Mouse (Mus musculus): ENCODE data around the gene Abhd12.

DNA sequence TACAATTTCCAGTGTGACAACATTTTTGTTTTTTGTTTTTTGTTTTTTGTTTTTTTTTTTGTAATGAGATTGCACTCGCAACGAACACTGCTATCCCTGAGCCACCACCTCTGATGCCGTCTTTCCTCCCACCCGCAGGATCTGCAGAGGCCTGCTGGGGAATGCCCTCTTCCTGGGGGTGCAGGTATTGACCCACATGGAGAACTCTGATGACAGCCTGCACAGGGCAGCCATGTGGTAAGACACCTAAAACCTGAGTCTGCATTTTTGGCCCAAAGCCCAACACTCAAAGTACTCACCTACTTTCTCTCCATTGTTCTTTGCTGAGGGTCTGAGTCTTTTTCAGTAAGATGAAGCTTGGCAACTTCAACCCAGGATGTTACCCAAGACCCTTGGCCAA is 30.1 kb upstream of the Abhd12 start:
- TF ChIP-seq POLR2A (IDR thresholded peaks at IDR 0.05; ENCODE audit: control insufficient read depth, low read depth, low read length) = no peak
- TF ChIP-seq CTCF (IDR thresholded peaks at IDR 0.05; ENCODE audit: control insufficient read depth, insufficient read depth, insufficient replicate concordance, low read depth, low read length) = no peak
